Mouse (Mus musculus) cerebellum, adult 18-20 months (tissue): ENCODE data around the gene Oxld1.
"Not testable (repeated sequence)": the region's sequence is repeated elsewhere in the genome, so short reads cannot be mapped to it uniquely, and the experiment has no call there.

Source experiments
- DNase-seq, 2 experiments: peaks; one replicate each; pipeline ENCODE4 v3.0.0; 2021

The Oxld1 gene

GRCm38 (mm10) chr11:120422651-120423568 is 35.0 kb downstream of the Oxld1 start:
- DNase-seq = no peak

GRCm38 (mm10) chr11:120418592-120418991 is 39.3 kb downstream of the Oxld1 start:
- no peak for DNase-seq

- DNase-seq = no peak
These were observed 40.0 kb downstream of the Oxld1 start for GRCm38 (mm10) chr11:120417852-120418251.

GRCm38 (mm10) chr11:120413621-120414020 is 44.2 kb downstream of the Oxld1 start:
- DNase-seq = not testable (repeated sequence)
